Mouse (Mus musculus): ENCODE data around the gene Tbcel.

The Tbcel gene

DNA sequence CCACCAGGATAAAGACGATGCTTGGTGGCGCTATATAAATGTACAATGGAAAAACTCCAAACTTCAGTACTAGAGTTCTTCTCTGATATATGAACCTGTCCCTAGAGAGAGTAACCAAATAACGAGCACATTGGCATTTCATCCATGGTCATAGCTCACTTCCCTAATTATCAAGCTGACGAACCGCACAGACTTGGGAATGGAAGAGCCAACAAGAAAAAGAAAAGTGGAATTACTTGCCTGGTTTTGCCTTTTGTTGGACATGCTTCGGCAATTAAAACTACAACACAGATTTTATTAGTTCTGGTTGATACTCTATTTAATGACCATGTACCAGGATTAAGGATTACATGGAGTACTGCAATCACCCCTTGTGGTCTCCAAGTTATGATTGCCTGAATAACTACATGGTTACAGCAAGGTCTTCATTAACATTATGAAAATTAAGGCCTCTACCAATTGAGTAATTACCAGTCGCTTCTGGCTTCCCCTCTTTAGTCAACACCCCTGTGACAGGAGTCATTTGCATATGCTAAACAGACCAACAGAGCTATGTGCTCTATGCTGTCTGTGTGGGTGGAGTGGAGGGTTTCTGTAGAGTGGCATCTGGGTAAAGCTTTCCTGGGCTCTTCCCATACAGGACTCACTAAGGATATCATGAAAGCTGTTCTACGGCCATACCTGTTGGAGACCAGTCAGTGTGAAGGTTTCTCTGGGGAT lies 124.8 kb downstream of the Tbcel start:
- DNase-seq (ENCODE audit: low spot score) = no peak

DNA sequence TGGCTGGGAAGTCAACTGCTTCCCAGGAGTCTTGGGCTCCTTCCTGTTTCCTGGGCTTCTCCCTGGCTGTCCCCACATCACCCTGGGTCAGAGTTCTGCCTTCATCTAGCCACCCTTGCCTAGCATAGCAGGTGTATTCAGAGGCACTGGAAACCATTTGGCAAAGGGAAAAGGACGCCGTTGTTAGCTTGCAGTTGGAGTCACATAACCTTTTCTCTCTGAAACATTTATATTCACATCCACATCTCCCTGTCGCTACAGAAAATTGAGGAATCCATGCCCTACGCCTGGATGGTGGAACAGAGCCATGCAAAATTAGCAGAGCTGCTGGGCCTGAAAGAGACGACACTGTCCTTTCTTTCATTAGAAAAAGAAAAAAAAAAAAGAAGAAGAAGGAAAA lies 125.5 kb downstream of the Tbcel start:
- DNase-seq (ENCODE audit: low spot score) = no peak

DNA sequence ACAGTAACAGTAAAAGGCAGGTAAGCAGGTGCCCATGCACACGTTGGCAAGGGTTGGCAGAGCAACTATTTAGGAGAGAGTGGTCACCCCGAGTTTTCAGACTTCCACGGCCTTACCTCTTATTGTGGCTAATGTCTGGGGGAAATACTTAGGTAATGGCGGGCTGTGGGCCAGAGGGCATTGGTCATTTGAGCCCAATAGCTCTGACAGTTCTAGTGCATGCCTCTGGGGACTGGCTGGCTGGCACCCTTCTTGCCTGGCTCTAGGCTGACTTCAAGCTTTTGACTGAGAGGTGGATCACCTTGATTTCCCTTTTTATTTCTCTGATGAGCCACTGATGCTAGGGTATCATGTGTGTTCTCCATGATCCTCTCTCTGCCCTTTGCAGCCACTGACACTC lies 129.5 kb downstream of the Tbcel start:
- DNase-seq (ENCODE audit: low spot score) = no peak

DNA sequence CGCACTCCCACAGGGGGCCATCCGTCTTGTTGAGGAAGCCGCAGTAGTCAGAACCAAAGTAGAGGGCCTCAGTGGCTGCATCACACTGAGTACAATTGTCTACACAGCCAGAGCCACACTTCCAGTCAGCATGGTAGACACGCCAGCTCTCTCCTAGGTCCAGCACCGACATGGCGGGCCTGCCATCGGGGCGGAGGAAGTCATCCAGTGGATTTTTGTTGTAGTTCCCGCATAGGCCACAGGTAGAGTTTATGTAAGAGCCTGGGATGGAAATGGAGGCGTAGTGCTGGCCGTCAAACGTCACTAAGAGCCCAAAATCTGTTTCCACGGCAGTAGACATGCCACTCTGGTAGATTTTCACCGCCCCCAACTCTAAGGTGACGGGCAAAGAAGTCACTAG lies 130.0 kb downstream of the Tbcel start:
- DNase-seq (ENCODE audit: low spot score) = no peak

DNA sequence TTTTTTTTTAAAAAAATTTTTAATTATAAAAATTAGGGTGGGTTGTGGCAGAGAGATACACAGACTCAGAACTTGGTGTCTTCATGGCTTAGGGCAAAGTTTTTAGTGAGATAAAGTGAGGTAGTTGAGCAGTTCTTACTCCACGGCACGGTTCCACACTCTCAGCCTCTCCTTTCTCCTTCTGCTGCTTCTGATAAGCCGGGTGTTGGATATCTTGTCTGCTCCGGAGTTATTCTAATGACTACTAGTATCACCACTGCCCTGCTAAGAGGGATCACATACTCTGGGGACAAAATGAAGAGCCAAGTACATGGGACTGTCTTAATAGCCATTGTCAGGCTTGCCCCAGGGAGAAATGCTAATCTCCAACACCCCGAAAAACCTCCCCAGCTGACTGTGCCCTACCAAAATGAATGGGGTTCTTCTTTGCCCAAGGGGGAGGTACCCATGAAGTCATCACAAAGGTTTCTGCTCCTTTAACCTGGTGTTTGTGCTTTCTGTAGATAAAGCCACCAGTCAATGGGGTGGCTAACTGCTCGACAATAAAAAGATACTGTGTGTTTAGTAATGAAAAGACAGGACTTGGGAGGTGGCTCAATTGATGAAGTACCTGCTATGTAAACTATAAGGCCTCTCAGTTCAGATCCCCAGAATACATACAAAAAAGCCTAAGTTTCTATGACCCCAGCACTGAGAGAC lies 135.8 kb downstream of the Tbcel start:
- DNase-seq (ENCODE audit: low spot score) = no peak
